Mouse (Mus musculus): ENCODE data around the gene Tbc1d2. TPM values are rescaled to one million over a fixed set of nuclear protein-coding genes. Genes with fewer than 3 reads are reported as not detected.

The Tbc1d2 gene
- polyA plus RNA-seq, 1 experiment from 2014 or later, result 0.83 TPM

GRCm38 (mm10) chr4:46664123-46665009 is 14.4 kb upstream of the Tbc1d2 start:
- TF ChIP-seq CTCF (IDR thresholded peaks at IDR 0.05; ENCODE audit: low read depth) (no peak), EP300 (IDR thresholded peaks at IDR 0.05; ENCODE audit: low read depth) (no peak)
- Histone ChIP-seq H3K9me3 (ENCODE audit: low read length) (no peaks in the 10 kb centered on the region), H3K36me3 (replicated peaks; ENCODE audit: insufficient read depth, low read length) (no peaks in the 10 kb centered on the region), H3K4me1 (ENCODE audit: insufficient read depth) (peaks cover 9% of the 10 kb centered on the region), H3K4me2 (ENCODE audit: low read depth, low read length) (peak overlapping the region; percentile 67), H3K4me3 (ENCODE audit: low read depth, low read length) (peak overlapping the region; percentile 30), H3K27ac (ENCODE audit: low read depth) (peak overlapping the region; percentile 22; the same call in 1 of the 2 replicates), H3K9ac (replicated peaks) (peak overlapping the region; percentile 58), H3K27me3 (ENCODE audit: insufficient read depth, low read length) (no peaks in the 10 kb centered on the region)
- WGBS (ENCODE audit: insufficient replicate concordance), result 8% methylated on average over 32 of the region's 34 CpGs
- DNase-seq (peak; percentile 59), ATAC-seq (peak; percentile 77)

GRCm38 (mm10) chr4:46661433-46661832 is 11.4 kb upstream of the Tbc1d2 start:
- peak; percentile 40 for DNase-seq
- Histone ChIP-seq H3K4me3 (ENCODE audit: low read depth, low read length) (no peak overlapping the region), H3K27ac (ENCODE audit: low read depth) (no peak overlapping the region), H3K4me2 (ENCODE audit: low read depth, low read length) (no peak overlapping the region), H3K27me3 (ENCODE audit: insufficient read depth, low read length) (no peaks in the 10 kb centered on the region), H3K4me1 (ENCODE audit: insufficient read depth) (peaks cover 9% of the 10 kb centered on the region), H3K9me3 (ENCODE audit: low read length) (no peaks in the 10 kb centered on the region), H3K9ac (replicated peaks) (no peak overlapping the region), H3K36me3 (replicated peaks; ENCODE audit: insufficient read depth, low read length) (no peaks in the 10 kb centered on the region)
- peak; percentile 85 for ATAC-seq
- WGBS (ENCODE audit: insufficient replicate concordance), result 66% methylated on average over 9 of the region's 9 CpGs
- TF ChIP-seq EP300 (IDR thresholded peaks at IDR 0.05; ENCODE audit: low read depth), result peak; percentile 59; the same call in 1 of the 2 replicates
- TF ChIP-seq CTCF (IDR thresholded peaks at IDR 0.05; ENCODE audit: low read depth), result no peak

- no peak overlapping the region for H3K4me2 ChIP-seq (ENCODE audit: low read depth, low read length)
- DNase-seq (no peak), ATAC-seq (no peak)
- H3K9ac ChIP-seq (replicated peaks), result no peak overlapping the region
- H3K27me3 ChIP-seq (ENCODE audit: insufficient read depth, low read length), result no peaks in the 10 kb centered on the region
- TF ChIP-seq CTCF (IDR thresholded peaks at IDR 0.05; ENCODE audit: low read depth) (no peak), EP300 (IDR thresholded peaks at IDR 0.05; ENCODE audit: low read depth) (no peak)
- peaks cover under 1% of the 10 kb centered on the region for H3K4me1 ChIP-seq (ENCODE audit: insufficient read depth)
- H3K27ac ChIP-seq (ENCODE audit: low read depth), result no peak overlapping the region
- H3K9me3 ChIP-seq (ENCODE audit: low read length), result no peaks in the 10 kb centered on the region
- H3K36me3 ChIP-seq (replicated peaks; ENCODE audit: insufficient read depth, low read length), result no peaks in the 10 kb centered on the region
- 76% methylated on average over 5 of the region's 5 CpGs for WGBS (ENCODE audit: insufficient replicate concordance)
- no peak overlapping the region for H3K4me3 ChIP-seq (ENCODE audit: low read depth, low read length)
Measured at GRCm38 (mm10) chr4:46658946-46659345, 8.9 kb upstream of the Tbc1d2 start.

- Histone ChIP-seq H3K27me3 (ENCODE audit: insufficient read depth, low read length) (no peaks in the 10 kb centered on the region), H3K4me2 (ENCODE audit: low read depth, low read length) (no peak overlapping the region), H3K9ac (replicated peaks) (no peak overlapping the region), H3K4me1 (ENCODE audit: insufficient read depth) (no peaks in the 10 kb centered on the region), H3K9me3 (ENCODE audit: low read length) (no peaks in the 10 kb centered on the region), H3K27ac (ENCODE audit: low read depth) (no peak overlapping the region), H3K4me3 (ENCODE audit: low read depth, low read length) (no peak overlapping the region), H3K36me3 (replicated peaks; ENCODE audit: insufficient read depth, low read length) (no peaks in the 10 kb centered on the region)
- DNase-seq (peak; percentile 83), ATAC-seq (no peak)
- WGBS (ENCODE audit: insufficient replicate concordance), result 5% methylated on average over 5 of the region's 5 CpGs
- TF ChIP-seq CTCF (IDR thresholded peaks at IDR 0.05; ENCODE audit: low read depth) (peak; percentile 88), EP300 (IDR thresholded peaks at IDR 0.05; ENCODE audit: low read depth) (no peak)
Measured at GRCm38 (mm10) chr4:46657116-46657515, 7.1 kb upstream of the Tbc1d2 start.

- Histone ChIP-seq H3K9ac (replicated peaks) (no peak overlapping the region), H3K4me3 (ENCODE audit: low read depth, low read length) (no peak overlapping the region), H3K4me1 (ENCODE audit: insufficient read depth) (peaks cover under 1% of the 10 kb centered on the region; the same call in 1 of the 2 replicates), H3K9me3 (ENCODE audit: low read length) (no peaks in the 10 kb centered on the region), H3K27ac (ENCODE audit: low read depth) (no peak overlapping the region), H3K27me3 (ENCODE audit: insufficient read depth, low read length) (peaks cover 10% of the 10 kb centered on the region), H3K36me3 (replicated peaks; ENCODE audit: insufficient read depth, low read length) (no peaks in the 10 kb centered on the region), H3K4me2 (ENCODE audit: low read depth, low read length) (no peak overlapping the region)
- WGBS (ENCODE audit: insufficient replicate concordance), result 71% methylated on average over 2 of the region's 2 CpGs
- DNase-seq, result no peak
- TF ChIP-seq CTCF (IDR thresholded peaks at IDR 0.05; ENCODE audit: low read depth), result no peak
- TF ChIP-seq EP300 (IDR thresholded peaks at IDR 0.05; ENCODE audit: low read depth), result no peak
- no peak for ATAC-seq
Measured at GRCm38 (mm10) chr4:46655956-46656355, 5.9 kb upstream of the Tbc1d2 start.

GRCm38 (mm10) chr4:46655298-46655697 is 5.3 kb upstream of the Tbc1d2 start:
- DNase-seq, result no peak
- TF ChIP-seq CTCF (IDR thresholded peaks at IDR 0.05; ENCODE audit: low read depth) (no peak), EP300 (IDR thresholded peaks at IDR 0.05; ENCODE audit: low read depth) (no peak)

More at GRCm38 (mm10) chr4:46655298-46655697, 5.3 kb upstream of the Tbc1d2 start:
- H3K9ac ChIP-seq (replicated peaks), result no peak overlapping the region
- WGBS (ENCODE audit: insufficient replicate concordance), result 42% methylated on average over 1 of the region's 1 CpGs
- H3K4me2 ChIP-seq (ENCODE audit: low read depth, low read length), result no peak overlapping the region
- ATAC-seq, result no peak
- H3K27me3 ChIP-seq (ENCODE audit: insufficient read depth, low read length), result peaks cover 11% of the 10 kb centered on the region
- H3K4me1 ChIP-seq (ENCODE audit: insufficient read depth), result peaks cover 6% of the 10 kb centered on the region; the same call in 1 of the 2 replicates
- H3K4me3 ChIP-seq (ENCODE audit: low read depth, low read length), result no peak overlapping the region
- H3K27ac ChIP-seq (ENCODE audit: low read depth), result no peak overlapping the region
- no peaks in the 10 kb centered on the region for H3K9me3 ChIP-seq (ENCODE audit: low read length)
- no peaks in the 10 kb centered on the region for H3K36me3 ChIP-seq (replicated peaks; ENCODE audit: insufficient read depth, low read length)
